Mouse (Mus musculus) adrenal gland, adult 18-20 months (tissue): ENCODE data around the gene Tex2. TPM values are rescaled to one million over a fixed set of nuclear protein-coding genes. Genes with fewer than 3 reads are reported as not detected.
A peak's percentile ranks its signal among the peaks of the same experiment; 100 is the strongest.
"Not testable (repeated sequence)": the region's sequence is repeated elsewhere in the genome, so short reads cannot be mapped to it uniquely, and the experiment has no call there.

Source experiments
- DNase-seq, 2 experiments: peaks; one replicate each; pipeline ENCODE4 v3.0.0; 2021 to 2022; ENCODE audit warnings: low spot score in 2 of 2
- total RNA-seq, 2 experiments: library from RNA; stranded (reverse); gene quantifications; 1 replicate in 1 of 2; 2 replicates in 1 of 2; pipeline ENCODE4 v1.2.3; 2021

The Tex2 gene
- total RNA-seq, 2 experiments from 2014 or later: 52.1 to 54.2 TPM

- DNase-seq: peak in 1 of 2 experiments; percentile 46
These were observed 100.1 kb downstream of the Tex2 start for GRCm38 (mm10) chr11:106513166-106513565.

GRCm38 (mm10) chr11:106512006-106512390 lies 101.2 kb downstream of the Tex2 start:
- DNase-seq: no peak

GRCm38 (mm10) chr11:106511236-106512005 lies 101.8 kb downstream of the Tex2 start:
- no peak for DNase-seq

- no peak for DNase-seq
These were observed 105.6 kb downstream of the Tex2 start for GRCm38 (mm10) chr11:106507638-106508037.

GRCm38 (mm10) chr11:106506211-106506610 lies 107.0 kb downstream of the Tex2 start:
- no peak for DNase-seq

GRCm38 (mm10) chr11:106504129-106504528 lies 109.1 kb downstream of the Tex2 start:
- no peak for DNase-seq

GRCm38 (mm10) chr11:106503425-106503717 lies 109.9 kb downstream of the Tex2 start:
- no peak for DNase-seq

- no peak for DNase-seq
These were observed 110.4 kb downstream of the Tex2 start for GRCm38 (mm10) chr11:106502631-106503424.

- DNase-seq: no peak
These were observed 111.1 kb downstream of the Tex2 start for GRCm38 (mm10) chr11:106502159-106502505.

GRCm38 (mm10) chr11:106501308-106502158 lies 111.7 kb downstream of the Tex2 start:
- peak; percentile 61 to 62 for DNase-seq

GRCm38 (mm10) chr11:106500393-106501307 lies 112.6 kb downstream of the Tex2 start:
- DNase-seq: peak; percentile 89

- DNase-seq: no peak
These were observed 114.4 kb downstream of the Tex2 start for GRCm38 (mm10) chr11:106498739-106499379.

- no peak for DNase-seq
These were observed 115.3 kb downstream of the Tex2 start for GRCm38 (mm10) chr11:106497926-106498325.

GRCm38 (mm10) chr11:106497009-106497408 lies 116.2 kb downstream of the Tex2 start:
- not testable (repeated sequence) for DNase-seq

- no peak for DNase-seq
These were observed 120.1 kb downstream of the Tex2 start for GRCm38 (mm10) chr11:106492984-106493669.

GRCm38 (mm10) chr11:106491393-106491792 lies 121.8 kb downstream of the Tex2 start:
- no peak for DNase-seq

- not testable (repeated sequence) for DNase-seq
These were observed 122.6 kb downstream of the Tex2 start for GRCm38 (mm10) chr11:106490600-106490999.

- no peak for DNase-seq
These were observed 123.2 kb downstream of the Tex2 start for GRCm38 (mm10) chr11:106490057-106490456.

GRCm38 (mm10) chr11:106489036-106489693 lies 124.1 kb downstream of the Tex2 start:
- DNase-seq: no peak
